Mouse (Mus musculus): ENCODE data around the gene Gabra1. TPM values are rescaled to one million over a fixed set of nuclear protein-coding genes. Genes with fewer than 3 reads are reported as not detected.

Gabra1 gene
- 1 to 10 TPM; 9.1 to 9.2 TPM for total RNA-seq (2021)
- long read RNA-seq, experiment 1, partial matches to known transcripts: 1 of 1 reads
- long read RNA-seq, experiment 1, other reads (novel, unspliced or antisense): 0 of 1 reads
- long read RNA-seq, experiment 2, full-length matches to known transcripts: 1 of 4 reads
- long read RNA-seq, experiment 2, partial matches to known transcripts: 1 of 4 reads
- long read RNA-seq, experiment 2, other reads (novel, unspliced or antisense): 2 of 4 reads

DNA sequence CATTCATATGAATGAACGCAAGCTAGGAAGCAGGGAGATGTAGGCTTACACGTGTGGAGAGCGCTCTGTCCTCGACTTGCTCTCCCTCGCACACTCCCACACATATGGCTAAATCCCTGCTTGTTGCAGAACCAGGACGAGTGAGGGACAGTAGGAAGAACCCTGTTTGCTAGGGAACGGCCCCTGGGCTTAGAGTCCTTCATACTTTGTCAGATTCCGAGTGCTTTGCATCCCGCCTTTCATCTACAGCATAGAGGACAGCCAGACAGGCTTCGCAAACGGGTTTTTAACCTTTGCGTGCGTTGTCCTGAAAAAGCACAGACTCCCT is at the start of gene Gabra1:
TSS of gene Gabra1 (minus strand) at position 106 of the 328 bp plus-strand sequence.
- DNase-seq (ENCODE audit: low spot score in 2 of 2): no peak

DNA sequence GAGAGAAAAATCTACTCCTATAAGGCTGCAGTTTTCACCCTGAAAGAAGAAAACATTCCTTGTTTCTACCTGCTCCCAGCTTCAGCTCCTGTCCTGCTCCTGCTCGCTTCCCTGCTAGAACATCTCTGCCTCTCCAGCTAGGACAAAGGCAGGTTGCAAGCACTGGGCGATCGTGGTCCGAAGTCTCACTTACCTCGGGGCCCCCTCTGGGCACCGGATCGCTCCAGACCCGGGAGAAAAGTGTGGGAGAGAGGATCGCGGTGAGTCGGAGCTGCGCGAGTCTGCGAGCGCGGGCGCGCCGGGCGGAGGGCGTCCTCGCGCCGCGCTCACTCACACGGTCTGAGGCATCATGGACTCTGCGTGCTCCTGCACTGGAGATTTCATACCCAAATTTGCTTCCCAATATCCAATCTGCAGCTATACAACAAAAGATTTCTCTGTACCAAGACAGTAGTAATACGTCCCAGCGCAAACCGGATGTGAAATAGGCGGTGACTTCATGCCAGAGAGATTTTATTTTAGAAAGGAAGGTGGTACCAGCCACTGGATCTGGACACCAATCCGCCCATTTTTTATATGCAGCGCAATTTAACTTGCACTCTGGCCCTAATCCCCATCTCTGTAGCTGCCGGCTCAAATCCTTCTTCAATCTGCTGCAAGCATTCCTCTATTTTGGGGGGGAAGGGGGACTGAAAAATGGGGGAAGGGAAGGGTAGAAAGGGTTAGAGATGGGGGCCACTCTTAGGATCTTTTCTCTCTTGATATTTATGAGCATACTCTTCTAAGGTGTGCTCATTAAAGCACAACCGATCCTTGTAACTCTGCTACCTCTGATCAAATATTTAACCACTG is 531 bp downstream of the Gabra1 start:
- no peak for DNase-seq (ENCODE audit: low spot score in 2 of 2)

DNA sequence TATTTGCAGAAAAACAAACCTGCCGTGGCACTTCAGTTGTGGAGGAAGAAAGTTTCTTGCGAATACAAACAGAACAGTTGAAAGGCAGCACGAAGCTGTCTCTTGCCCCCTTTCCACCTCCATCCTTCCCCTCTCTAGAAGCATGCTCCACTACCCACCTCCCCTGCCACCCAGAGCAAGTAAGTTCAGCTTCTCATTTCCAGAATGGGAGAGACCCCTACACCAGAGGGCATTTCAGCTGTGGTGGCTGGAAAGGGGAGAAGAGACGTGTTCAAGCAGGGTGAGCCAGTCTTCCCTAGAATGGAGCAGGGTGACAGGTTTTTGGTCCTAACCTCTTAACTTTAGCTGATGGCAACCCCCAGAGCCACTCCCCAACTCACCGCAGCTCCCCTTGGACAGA is 1.3 kb downstream of the Gabra1 start:
- no peak for DNase-seq (ENCODE audit: low spot score in 2 of 2)

DNA sequence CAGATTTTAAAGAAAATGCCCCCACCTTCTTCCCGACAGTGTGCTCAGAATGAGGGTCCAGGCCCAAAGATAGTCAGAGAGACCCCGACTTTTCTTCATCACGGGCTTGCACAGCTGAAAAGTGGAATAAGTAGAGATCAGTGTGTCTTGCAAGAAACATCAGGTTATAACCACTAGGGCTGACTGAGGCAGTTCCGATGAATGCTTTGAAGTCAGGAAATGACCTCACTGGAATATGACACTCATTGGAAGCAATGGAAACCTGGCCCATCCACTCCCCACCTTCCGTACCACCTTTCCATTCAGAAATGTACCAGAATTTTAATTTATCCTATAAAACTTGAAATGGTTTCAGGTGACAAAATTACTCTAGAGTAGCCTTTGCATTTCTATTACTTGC is 3.2 kb downstream of the Gabra1 start:
- DNase-seq (ENCODE audit: low spot score in 2 of 2): no peak

DNA sequence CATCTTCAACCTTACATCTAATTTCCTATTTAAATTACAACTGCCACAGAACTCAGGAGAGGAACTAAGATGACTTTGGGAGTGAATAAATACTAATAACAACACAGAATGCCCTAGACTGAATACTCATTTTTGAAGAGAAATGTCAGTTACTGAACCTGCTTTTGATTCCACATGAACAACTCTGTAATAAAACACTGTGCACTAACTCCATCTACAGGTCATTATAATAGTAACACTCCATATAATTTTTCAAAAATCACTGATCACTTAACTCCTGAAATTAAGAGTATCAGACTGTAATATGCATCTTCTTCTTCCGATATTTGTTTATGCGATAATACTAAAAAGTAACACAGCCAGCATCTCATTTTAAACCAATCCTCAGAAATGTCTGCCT is 4.4 kb downstream of the Gabra1 start:
- DNase-seq (ENCODE audit: low spot score in 2 of 2): no peak

DNA sequence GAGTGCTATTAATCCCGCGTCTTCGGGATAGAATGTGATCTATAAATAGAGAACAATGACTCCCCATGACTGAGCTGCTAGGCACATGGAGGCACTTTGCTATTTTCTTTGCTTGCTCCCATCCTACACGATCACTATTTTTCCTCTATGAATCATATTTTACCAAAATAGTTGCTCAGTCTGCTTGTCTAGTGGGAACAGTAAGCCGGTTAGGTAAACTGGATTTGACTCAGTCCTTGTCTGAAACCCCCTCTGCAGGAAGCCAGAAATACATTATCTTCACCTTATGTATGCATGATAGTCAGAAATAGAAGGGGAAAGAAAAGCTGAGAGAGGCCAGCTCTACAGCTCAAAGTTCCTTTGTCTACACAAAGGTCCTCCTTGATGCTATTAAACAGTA is 31.3 kb downstream of the Gabra1 start:
- DNase-seq (ENCODE audit: low spot score in 2 of 2): no peak

DNA sequence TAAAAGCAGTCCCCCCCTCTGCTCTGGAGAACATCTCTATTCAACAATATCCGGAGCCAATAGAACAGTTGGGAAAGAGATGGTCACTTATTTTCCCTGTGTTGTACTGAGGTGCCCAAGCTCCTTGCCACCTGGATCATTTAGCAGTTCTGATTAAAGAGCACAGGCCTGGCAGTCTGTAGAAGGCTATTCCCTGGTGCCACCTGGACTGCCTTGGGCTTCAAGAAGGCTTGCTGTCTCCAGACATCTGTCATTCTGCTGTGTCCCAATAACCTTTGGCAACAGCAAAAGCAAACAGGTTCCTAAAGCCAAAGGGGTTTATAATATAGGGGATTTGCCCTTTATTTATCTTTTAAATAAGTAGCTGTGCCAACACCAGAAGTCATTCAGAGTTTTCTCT is 65.8 kb downstream of the Gabra1 start:
- DNase-seq (ENCODE audit: low spot score in 2 of 2): no peak

DNA sequence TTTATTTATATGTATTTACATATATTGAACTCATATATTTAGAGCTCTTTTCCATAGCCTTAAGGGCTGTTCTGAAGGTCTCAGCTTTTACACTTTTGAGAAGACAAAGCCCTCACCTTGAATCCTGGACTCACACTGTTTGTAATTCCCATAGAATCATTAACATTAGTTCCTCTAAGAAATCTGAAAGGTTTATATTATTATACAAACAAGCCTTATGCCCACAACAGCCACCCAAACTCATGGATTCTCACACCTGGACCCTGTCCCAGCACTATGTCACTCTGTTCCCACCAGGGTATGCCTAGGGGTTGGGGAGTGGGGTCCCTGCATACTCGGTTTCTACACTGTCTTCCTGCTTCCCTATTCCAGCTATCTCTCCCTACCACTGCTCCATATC is 72.7 kb downstream of the Gabra1 start:
- no peak for DNase-seq (ENCODE audit: low spot score in 2 of 2)

DNA sequence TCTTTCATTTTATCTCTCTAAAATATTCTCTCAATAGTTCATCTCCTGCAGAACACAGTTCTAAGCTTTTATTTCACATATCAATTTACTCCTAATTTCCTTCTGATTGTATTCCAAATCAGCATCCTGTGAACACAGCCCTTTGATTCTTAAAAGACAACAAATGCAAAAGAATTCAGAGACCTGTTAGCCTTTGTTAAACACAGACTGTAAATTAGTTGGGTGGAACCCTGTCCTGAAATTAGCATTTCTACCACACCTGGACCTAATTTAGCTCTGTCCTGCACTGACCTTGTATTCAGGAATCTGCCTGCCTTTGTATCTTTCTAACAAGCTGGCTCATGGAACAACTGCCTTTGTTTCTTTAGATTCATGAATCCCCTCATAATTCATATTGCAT is 73.1 kb downstream of the Gabra1 start:
- DNase-seq (ENCODE audit: low spot score in 2 of 2): no peak

DNA sequence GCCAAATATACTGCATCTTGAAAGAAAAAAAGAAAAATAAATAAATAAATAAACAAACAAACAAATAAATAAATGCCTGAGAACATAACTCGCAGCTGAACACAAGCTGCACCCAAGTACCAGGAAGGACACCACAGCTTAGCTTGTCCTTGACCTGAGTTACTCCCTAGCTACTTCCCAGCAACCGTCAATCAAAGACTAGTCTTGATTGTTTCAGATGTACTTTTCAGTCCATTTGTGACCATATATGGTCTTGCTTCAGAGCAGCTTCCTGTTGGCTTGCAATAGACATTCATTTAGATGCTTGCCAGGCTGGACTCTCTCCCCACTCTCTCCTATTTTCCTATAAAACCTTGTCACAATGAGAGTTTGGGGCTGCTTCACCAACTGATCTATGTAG is 87.2 kb downstream of the Gabra1 start:
- DNase-seq (ENCODE audit: low spot score in 2 of 2): no peak

Other genes starting within 250 kb of the Gabra1 start
- 1 to 10 TPM; 2.2 to 3.0 TPM for gene Gabrg2, start 182.1 kb downstream of the Gabra1 start, total RNA-seq (2021)
- not detected for gene Gabra6, start 138.1 kb upstream of the Gabra1 start, total RNA-seq (2021)
- gene Gabrb2, start 236.8 kb upstream of the Gabra1 start, total RNA-seq (2021): 1 to 10 TPM in 1 of 2 experiments, under 1 TPM in 1; 0.98 to 1.2 TPM

Data from adrenal gland, postnatal 4 days (tissue).